Mouse (Mus musculus) heart, embryonic 11.5 days (tissue): ENCODE measurements around the gene Fam169b. TPM values are rescaled to one million over a fixed set of nuclear protein-coding genes. Genes with fewer than 3 reads are reported as not detected.
A peak's percentile ranks its signal among the peaks of the same experiment; 100 is the strongest.

Source experiments
- ATAC-seq: fragments of 200-750 bp; cut with Nextera tagmentation; replicated peaks from 2 replicates; pipeline ENCODE4 v1.8.0; 2017; ENCODE audit warnings: moderate library complexity; ENCODE audit not compliant: insufficient number of reproducible peaks, low FRiP score, low TSS enrichment
- H3K27ac ChIP-seq: fragments of 300-500 bp; sonication (generic); 2 replicates; pipeline ENCODE4 v1.5.1; 2014; ENCODE audit warnings: mild to moderate bottlenecking, low read depth, low read length
- H3K27me3 ChIP-seq: fragments of 300-500 bp; sonication (generic); 2 replicates; pipeline ENCODE4 v1.6.1; 2014; ENCODE audit warnings: mild to moderate bottlenecking, low read length, mixed read lengths; ENCODE audit not compliant: control insufficient read depth, insufficient read depth
- H3K36me3 ChIP-seq: fragments of 300-500 bp; sonication (generic); 2 replicates; pipeline ENCODE4 v1.6.1; 2014; ENCODE audit warnings: mild to moderate bottlenecking, low read length, moderate library complexity, mixed read lengths; ENCODE audit not compliant: control insufficient read depth, insufficient read depth
- H3K4me1 ChIP-seq: fragments of 300-500 bp; sonication (generic); 2 replicates; pipeline ENCODE4 v1.6.1; 2014; ENCODE audit warnings: low read length; ENCODE audit not compliant: control insufficient read depth, insufficient read depth
- H3K4me2 ChIP-seq: fragments of 300-500 bp; sonication (generic); 2 replicates; pipeline ENCODE4 v1.6.1; 2014; ENCODE audit warnings: mild to moderate bottlenecking, moderate library complexity
- H3K4me3 ChIP-seq: fragments of 300-500 bp; sonication (generic); 2 replicates; pipeline ENCODE4 v1.5.1; 2014; ENCODE audit warnings: low read depth, low read length
- H3K9ac ChIP-seq: fragments of 300-500 bp; sonication (generic); 2 replicates; pipeline ENCODE4 v1.6.1; 2014; ENCODE audit warnings: mild to moderate bottlenecking, low read depth, low read length, moderate library complexity
- H3K9me3 ChIP-seq: fragments of 300-500 bp; sonication (generic); replicated peaks from 2 replicates; pipeline ENCODE4 v1.6.1; 2016; ENCODE audit warnings: low read length; ENCODE audit not compliant: control insufficient read depth
- WGBS: fragments of 180-500 bp; shearing (Covaris S2); extraction: QIAGEN DNeasy Blood & Tissue Kit; methylation state at CpG from one replicate; pipeline ENCODE4 v1.1.7; 2014; ENCODE audit not compliant: insufficient replicate concordance; 5-methylcytosine and 5-hydroxymethylcytosine counted together
- polyA plus RNA-seq: library from polyadenylated mRNA; unstranded; fragments of >200 nt; fragmentation: Nextera tagmentation; extraction: Ambion mirVana; gene quantifications from 2 replicates; pipeline ENCODE4 v1.2.1, GENCODE M21; 2014

The Fam169b gene
- polyA plus RNA-seq, 1 experiment from 2014 or later: 0.14 TPM

DNA sequence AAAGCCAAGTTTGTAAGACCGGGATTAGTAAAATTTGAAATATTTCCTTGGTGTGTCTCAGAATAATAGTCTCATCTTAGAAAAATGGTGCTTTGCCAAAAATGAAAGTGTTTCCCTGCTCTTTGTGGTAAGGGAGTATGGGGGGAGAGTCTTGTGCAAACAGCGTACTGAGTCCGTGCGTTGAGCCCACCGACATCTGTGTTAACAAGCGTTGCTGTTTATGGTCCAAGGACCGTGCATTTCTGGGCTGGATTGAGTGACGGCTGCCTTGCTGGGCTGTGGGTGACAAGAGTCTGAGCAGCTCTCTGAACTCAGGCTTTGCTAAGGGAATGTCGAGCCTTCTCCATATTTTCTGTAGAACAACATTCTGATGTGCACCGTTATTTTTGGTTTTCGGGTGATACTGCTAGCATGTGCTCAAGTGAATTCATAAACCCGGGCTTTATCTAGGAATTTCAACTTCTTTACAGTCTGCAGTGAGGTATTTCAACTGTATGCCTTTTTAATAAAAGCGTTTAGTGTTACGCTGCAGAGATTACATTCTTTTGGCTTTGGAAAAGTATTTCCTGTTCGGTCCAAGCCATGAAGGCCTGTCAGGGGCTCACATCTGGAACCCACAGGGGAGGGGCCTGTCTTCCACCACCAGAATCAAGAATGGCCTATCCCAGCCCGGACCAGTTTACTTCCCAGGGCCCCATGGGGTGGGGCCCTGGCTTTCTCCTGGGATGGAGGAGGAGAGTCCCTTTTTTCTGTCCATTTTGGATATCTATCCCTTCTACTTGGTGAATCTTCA lies 20.6 kb downstream of the Fam169b start:
- Histone ChIP-seq H3K36me3 (no peaks in the 10 kb centered on the region), H3K4me3 (no peak overlapping the region), H3K27ac (peak overlapping the region; percentile 62; the same call in 1 of the 2 replicates), H3K9me3 (no peaks in the 10 kb centered on the region), H3K9ac (no peak overlapping the region), H3K4me2 (no peak overlapping the region), H3K4me1 (no peaks in the 10 kb centered on the region), H3K27me3 (no peaks in the 10 kb centered on the region)
- 62% methylated on average over 16 of the region's 16 CpGs for WGBS
- ATAC-seq: no peak

GRCm38 (mm10) chr7:68296487-68296886 lies 22.8 kb downstream of the Fam169b start:
- H3K9ac ChIP-seq: no peak overlapping the region
- H3K9me3 ChIP-seq: no peaks in the 10 kb centered on the region
- WGBS: 78% methylated on average over 5 of the region's 5 CpGs
- H3K27ac ChIP-seq: no peak overlapping the region
- H3K4me3 ChIP-seq: no peak overlapping the region
- H3K27me3 ChIP-seq: no peaks in the 10 kb centered on the region
- H3K4me1 ChIP-seq: no peaks in the 10 kb centered on the region
- ATAC-seq: no peak
- no peaks in the 10 kb centered on the region for H3K36me3 ChIP-seq
- H3K4me2 ChIP-seq: no peak overlapping the region

DNA sequence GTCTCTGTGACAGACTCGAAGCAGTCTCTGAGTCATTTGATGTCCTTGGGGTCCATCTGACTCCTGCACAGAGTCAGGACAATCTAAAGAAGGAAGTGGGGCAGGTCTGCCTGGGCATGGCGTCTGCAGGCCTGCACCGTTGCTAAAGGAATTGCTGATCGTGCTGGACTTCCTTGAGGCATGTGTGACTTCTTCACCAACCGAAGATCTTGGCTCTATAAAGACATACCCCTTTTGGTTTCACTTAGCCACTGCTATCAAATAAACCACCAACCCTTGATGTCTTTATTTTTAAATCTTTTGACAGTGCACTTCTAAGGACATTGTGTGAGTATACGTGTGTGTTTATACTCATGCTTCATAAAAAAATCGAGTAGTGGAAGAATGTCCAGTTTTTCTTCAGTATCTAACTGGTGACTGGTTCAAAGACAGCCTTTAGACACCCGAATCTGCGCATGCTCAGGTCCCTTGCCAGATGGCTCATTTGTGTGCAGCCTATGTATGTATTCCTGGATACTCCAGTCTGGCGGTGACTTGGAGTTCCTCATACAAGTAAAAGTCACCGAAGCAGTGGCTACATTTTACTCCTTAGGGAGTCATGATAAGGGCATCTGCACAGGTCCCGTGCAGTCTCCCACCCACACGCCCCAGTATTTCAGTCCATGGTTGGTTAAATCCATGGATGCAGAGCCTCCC lies 24.9 kb downstream of the Fam169b start:
- 77% methylated on average over 13 of the region's 13 CpGs for WGBS
- Histone ChIP-seq H3K36me3 (no peaks in the 10 kb centered on the region), H3K9ac (no peak overlapping the region), H3K4me3 (no peak overlapping the region), H3K9me3 (no peaks in the 10 kb centered on the region), H3K27ac (no peak overlapping the region), H3K4me2 (no peak overlapping the region), H3K27me3 (no peaks in the 10 kb centered on the region), H3K4me1 (no peaks in the 10 kb centered on the region)
- no peak for ATAC-seq

GRCm38 (mm10) chr7:68301160-68301559 lies 27.5 kb downstream of the Fam169b start:
- no peak overlapping the region for H3K27ac ChIP-seq
- H3K9me3 ChIP-seq: no peaks in the 10 kb centered on the region
- no peaks in the 10 kb centered on the region for H3K36me3 ChIP-seq
- H3K4me3 ChIP-seq: no peak overlapping the region
- no peak overlapping the region for H3K4me2 ChIP-seq
- H3K27me3 ChIP-seq: no peaks in the 10 kb centered on the region; the same call in 1 of the 2 replicates
- H3K9ac ChIP-seq: no peak overlapping the region
- 76% methylated on average over 7 of the region's 7 CpGs for WGBS
- H3K4me1 ChIP-seq: no peaks in the 10 kb centered on the region
- no peak for ATAC-seq

GRCm38 (mm10) chr7:68302586-68303433 lies 29.2 kb downstream of the Fam169b start:
- ATAC-seq: no peak; the same call in 1 of the 2 replicates
- no peak overlapping the region for H3K27ac ChIP-seq
- H3K4me2 ChIP-seq: peak overlapping the region; percentile 54
- WGBS: 27% methylated on average over 18 of the region's 18 CpGs
- no peak overlapping the region; the same call in 1 of the 2 replicates for H3K4me3 ChIP-seq
- no peak overlapping the region for H3K9ac ChIP-seq
- no peaks in the 10 kb centered on the region for H3K36me3 ChIP-seq
- H3K4me1 ChIP-seq: no peaks in the 10 kb centered on the region
- no peaks in the 10 kb centered on the region for H3K9me3 ChIP-seq
- H3K27me3 ChIP-seq: no peaks in the 10 kb centered on the region; the same call in 1 of the 2 replicates

GRCm38 (mm10) chr7:68303685-68304084 lies 30.0 kb downstream of the Fam169b start:
- 50% methylated on average over 6 of the region's 6 CpGs for WGBS
- Histone ChIP-seq H3K4me1 (no peaks in the 10 kb centered on the region), H3K27me3 (no peaks in the 10 kb centered on the region; the same call in 1 of the 2 replicates), H3K27ac (no peak overlapping the region), H3K4me2 (no peak overlapping the region), H3K4me3 (no peak overlapping the region), H3K9ac (no peak overlapping the region), H3K9me3 (no peaks in the 10 kb centered on the region), H3K36me3 (no peaks in the 10 kb centered on the region)
- no peak for ATAC-seq

DNA sequence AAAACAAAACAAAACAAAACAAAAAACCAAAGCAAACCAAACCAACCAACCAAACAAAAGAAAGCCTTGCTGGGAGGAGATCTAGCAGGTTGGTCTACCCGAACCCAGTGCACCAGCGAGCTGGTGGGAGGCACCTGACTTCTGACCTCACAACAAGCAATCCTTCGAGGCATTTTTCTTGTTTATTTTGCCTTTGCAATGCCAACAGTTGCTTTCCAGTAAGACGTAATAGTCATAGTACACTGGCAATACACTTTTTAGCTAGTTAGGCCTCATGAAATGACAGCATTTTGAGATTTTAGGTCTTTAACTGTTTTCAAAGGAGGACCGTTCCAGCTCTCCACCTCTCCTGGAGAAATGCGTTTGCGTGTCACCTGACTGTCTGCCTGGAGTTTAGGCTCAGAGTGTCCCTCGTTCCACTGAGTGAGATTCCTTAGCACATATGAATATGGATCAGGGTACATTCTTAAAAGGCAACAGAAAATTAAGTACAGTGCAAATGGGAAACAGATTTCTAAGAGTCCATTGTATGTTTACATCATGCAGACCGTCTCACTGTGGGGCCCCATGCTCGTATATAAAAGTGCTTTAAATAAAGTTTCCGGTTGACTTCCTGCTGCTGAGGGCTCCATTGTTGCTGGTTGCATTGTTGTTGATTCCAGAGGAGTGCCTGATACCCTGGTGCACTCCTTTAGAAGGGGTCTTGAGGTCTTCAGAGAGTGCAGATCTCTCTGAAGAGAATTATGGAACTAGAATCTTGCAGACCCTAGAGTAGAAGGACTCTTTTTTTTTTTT lies 32.3 kb downstream of the Fam169b start:
- no peaks in the 10 kb centered on the region; the same call in 1 of the 2 replicates for H3K27me3 ChIP-seq
- H3K4me2 ChIP-seq: no peak overlapping the region
- no peak overlapping the region for H3K9ac ChIP-seq
- H3K36me3 ChIP-seq: no peaks in the 10 kb centered on the region
- H3K27ac ChIP-seq: no peak overlapping the region
- WGBS: 77% methylated on average over 11 of the region's 11 CpGs
- no peaks in the 10 kb centered on the region for H3K9me3 ChIP-seq
- H3K4me1 ChIP-seq: no peaks in the 10 kb centered on the region
- no peak for ATAC-seq
- no peak overlapping the region for H3K4me3 ChIP-seq

DNA sequence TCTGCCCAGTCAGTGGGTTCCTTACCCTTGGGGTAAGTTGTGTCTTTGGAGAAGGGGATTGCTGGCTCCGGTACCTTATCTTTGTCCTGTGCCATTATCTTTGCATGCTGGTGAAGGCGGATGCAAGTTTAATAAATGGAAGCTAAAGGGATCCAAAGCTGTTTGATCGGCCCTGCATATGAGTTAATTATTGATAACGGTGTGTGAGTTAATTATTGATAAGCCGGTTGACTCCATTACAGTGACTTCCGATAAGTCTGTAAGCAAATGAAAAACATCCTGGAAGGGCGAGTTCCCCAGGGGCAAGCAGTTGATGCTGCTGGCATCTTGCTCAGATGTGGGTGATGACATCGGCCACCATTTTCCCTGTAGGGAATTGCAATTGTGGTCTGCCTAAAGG lies 33.1 kb downstream of the Fam169b start:
- Histone ChIP-seq H3K4me3 (no peak overlapping the region), H3K36me3 (no peaks in the 10 kb centered on the region), H3K9ac (no peak overlapping the region), H3K9me3 (no peaks in the 10 kb centered on the region), H3K27me3 (no peaks in the 10 kb centered on the region; the same call in 1 of the 2 replicates), H3K4me1 (no peaks in the 10 kb centered on the region; the same call in 1 of the 2 replicates), H3K27ac (no peak overlapping the region), H3K4me2 (no peak overlapping the region)
- WGBS: 83% methylated on average over 8 of the region's 8 CpGs
- no peak for ATAC-seq
